Mouse (Mus musculus) G1E (cell line): Measurements from ENCODE around the gene U2surp.

Experiments used
- CTCF ChIP-seq: IDR thresholded peaks from 2 replicates; pipeline ENCODE4 v1.5.1; 2012; ENCODE audit warnings: low read depth, low read length, inconsistent platforms, mixed read lengths
- GATA1 ChIP-seq: IDR thresholded peaks from 2 replicates; pipeline ENCODE4 v1.6.1; 2012; ENCODE audit warnings: borderline replicate concordance, low read length, inconsistent platforms, mixed read lengths
- TAL1 ChIP-seq: conservative IDR thresholded peaks from 2 replicates; pipeline ENCODE4 v1.6.1; 2012; ENCODE audit warnings: low read depth, low read length, inconsistent platforms, mixed read lengths

DNA sequence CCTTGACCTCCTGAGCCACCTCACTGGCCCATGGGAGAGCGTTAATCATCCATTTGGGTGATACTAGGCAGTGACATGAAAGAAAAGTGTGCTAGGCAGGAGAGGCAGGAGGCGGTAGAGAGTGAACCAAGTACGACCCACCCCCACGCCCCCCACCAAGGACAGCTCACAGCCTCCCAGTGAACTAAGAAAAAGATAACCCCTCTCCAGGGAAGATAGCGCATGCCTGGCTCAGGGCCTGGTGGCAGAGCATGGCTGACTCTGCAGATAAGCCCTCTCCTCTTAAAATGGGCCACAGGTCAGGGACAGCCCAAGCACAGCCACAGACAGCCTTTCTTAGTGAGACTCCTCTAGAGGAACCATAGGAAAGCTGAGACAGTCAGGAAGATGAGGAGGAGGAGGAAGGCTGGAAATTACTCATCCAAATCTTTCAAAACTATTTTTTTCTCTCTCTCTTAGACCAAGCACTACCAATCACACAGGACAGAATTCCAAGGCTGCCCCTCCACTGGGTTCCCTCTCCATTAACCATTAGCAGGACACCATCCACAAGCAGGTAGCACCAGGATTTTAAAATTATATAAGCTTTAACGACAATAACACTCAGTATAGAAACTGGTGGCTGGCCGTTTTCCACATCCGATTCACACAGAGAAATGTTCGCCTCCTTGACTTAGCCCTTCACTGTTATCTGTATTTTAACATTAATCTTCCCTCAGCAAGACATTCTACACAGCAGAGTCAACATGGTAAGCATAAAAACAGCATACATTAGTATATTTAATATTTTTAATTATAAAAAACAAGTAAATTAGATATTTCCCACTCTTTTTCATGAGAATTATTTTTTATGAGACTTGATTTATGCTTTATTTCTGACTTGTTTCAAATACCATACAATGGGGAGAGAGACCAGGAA lies 39.3 kb upstream of the U2surp start:
- TF ChIP-seq CTCF (no peak), TAL1 (no peak), GATA1 (no peak)
